Mouse (Mus musculus) G1E (cell line): ENCODE measurements around the gene Ttc4.

Experiments
- CTCF ChIP-seq: IDR thresholded peaks from 2 replicates; pipeline ENCODE4 v1.5.1; 2012; ENCODE audit warnings: low read depth, low read length, inconsistent platforms, mixed read lengths
- GATA1 ChIP-seq: IDR thresholded peaks from 2 replicates; pipeline ENCODE4 v1.6.1; 2012; ENCODE audit warnings: borderline replicate concordance, low read length, inconsistent platforms, mixed read lengths
- GATA2 ChIP-seq: IDR thresholded peaks from 2 replicates; pipeline ENCODE4 v1.6.1; 2012; ENCODE audit warnings: low read depth, low read length, inconsistent platforms, borderline replicate concordance
- TAL1 ChIP-seq: conservative IDR thresholded peaks from 2 replicates; pipeline ENCODE4 v1.6.1; 2012; ENCODE audit warnings: low read depth, low read length, inconsistent platforms, mixed read lengths

GRCm38 (mm10) chr4:106628650-106629360 is 49.9 kb downstream of the Ttc4 start:
- TF ChIP-seq GATA1 (no peak), GATA2 (no peak), CTCF (no peak), TAL1 (no peak)
